Mouse (Mus musculus): ENCODE data around the gene Mrpl49. TPM values are rescaled to one million over a fixed set of nuclear protein-coding genes. Genes with fewer than 3 reads are reported as not detected.

Gene Mrpl49
- polyA plus RNA-seq, 1 experiment, result 14.8 TPM

DNA sequence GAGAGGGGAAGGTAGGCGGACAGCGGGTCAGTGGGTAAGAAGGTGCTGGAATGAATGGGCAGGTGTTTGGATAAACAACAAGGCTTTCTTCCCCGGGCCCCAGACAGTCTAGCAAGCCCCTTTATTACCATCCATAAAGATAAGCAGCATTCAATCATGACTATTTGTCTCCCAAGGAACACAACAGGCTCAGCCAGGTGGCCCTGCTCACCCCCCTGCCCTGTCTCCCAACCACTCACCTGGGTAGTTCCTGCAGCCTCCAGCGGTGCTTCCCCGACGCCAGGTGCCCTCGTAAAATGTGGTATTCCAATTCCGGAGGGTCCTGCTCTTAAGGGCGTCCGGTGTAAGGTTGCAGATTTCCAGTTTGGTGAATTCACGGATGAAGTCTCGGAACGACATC lies 50.6 kb downstream of the Mrpl49 start:
- peaks cover 4% of the 10 kb centered on the region; the same call in 1 of the 2 replicates for H3K4me1 ChIP-seq (ENCODE audit: control insufficient read depth, insufficient read depth, insufficient read length, low read length)
- H3K36me3 ChIP-seq (ENCODE audit: control insufficient read depth, insufficient read depth, low read length), result peaks cover 58% of the 10 kb centered on the region
- no peak for TF ChIP-seq POLR2A (IDR thresholded peaks at IDR 0.05; ENCODE audit: low read depth, low read length)
- no peak overlapping the region for H3K27ac ChIP-seq (ENCODE audit: insufficient read depth, low read depth, low read length)
- H3K27me3 ChIP-seq (ENCODE audit: control insufficient read depth, insufficient read depth, low read length), result no peaks in the 10 kb centered on the region
- no peak overlapping the region for H3K4me3 ChIP-seq (ENCODE audit: low read depth, low read length)
- 33% methylated on average over 13 of the region's 13 CpGs for WGBS

DNA sequence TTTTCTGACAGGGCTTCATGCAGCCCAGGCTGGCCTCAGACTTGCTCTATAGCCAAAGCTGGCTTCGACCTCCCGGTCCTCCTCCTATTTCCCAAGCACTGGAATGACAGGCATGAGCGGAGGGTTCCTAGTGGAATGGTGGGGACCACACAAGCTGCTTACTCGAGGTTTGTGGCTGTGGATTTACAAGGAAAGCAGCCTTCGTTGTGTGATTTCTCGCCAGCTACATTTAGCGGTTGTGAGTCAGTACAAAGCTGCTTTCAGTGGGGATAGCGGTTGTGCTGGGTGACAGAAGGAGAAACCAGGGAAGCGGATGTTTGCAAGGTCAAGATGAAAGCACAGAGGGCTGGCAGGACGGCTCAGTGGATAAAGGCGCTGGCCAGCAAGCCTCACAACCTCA lies 52.0 kb downstream of the Mrpl49 start:
- Histone ChIP-seq H3K4me1 (ENCODE audit: control insufficient read depth, insufficient read depth, insufficient read length, low read length) (peaks cover 4% of the 10 kb centered on the region; the same call in 1 of the 2 replicates), H3K27ac (ENCODE audit: insufficient read depth, low read depth, low read length) (no peak overlapping the region), H3K36me3 (ENCODE audit: control insufficient read depth, insufficient read depth, low read length) (peaks cover 60% of the 10 kb centered on the region), H3K27me3 (ENCODE audit: control insufficient read depth, insufficient read depth, low read length) (no peaks in the 10 kb centered on the region), H3K4me3 (ENCODE audit: low read depth, low read length) (no peak overlapping the region)
- TF ChIP-seq POLR2A (IDR thresholded peaks at IDR 0.05; ENCODE audit: low read depth, low read length) (no peak), CTCF (IDR thresholded peaks at IDR 0.05; ENCODE audit: extremely low read depth, insufficient read length, insufficient replicate concordance, low read depth, low read length) (no peak)
- WGBS, result 81% methylated on average over 11 of the region's 11 CpGs

Other genes starting within 250 kb of the Mrpl49 start
- gene Frmd8, start 182.5 kb downstream of the Mrpl49 start, polyA plus RNA-seq (2012; rRNA removed), result 32.1 and 62.1 TPM in 2 replicates
- 207 and 241 TPM in 2 replicates for gene Slc25a45, start 180.0 kb downstream of the Mrpl49 start, polyA plus RNA-seq (2012; rRNA removed)
- gene Tigd3, start 163.6 kb downstream of the Mrpl49 start, polyA plus RNA-seq (2012; rRNA removed), result 0.90 and 2.0 TPM in 2 replicates
- 34.1 and 64.3 TPM in 2 replicates for gene Dpf2, start 144.8 kb downstream of the Mrpl49 start, polyA plus RNA-seq (2012; rRNA removed)
- 10.3 and 30.6 TPM in 2 replicates for gene Cdc42ep2, start 133.0 kb downstream of the Mrpl49 start, polyA plus RNA-seq (2012; rRNA removed)
- 14.2 and 40.8 TPM in 2 replicates for gene Pola2, start 93.6 kb downstream of the Mrpl49 start, polyA plus RNA-seq (2012; rRNA removed)
- 0.08 TPM in 1 of 2 replicates, not detected in the other for gene Slc22a20, start 71.6 kb downstream of the Mrpl49 start, polyA plus RNA-seq (2012; rRNA removed)
- 30.9 and 129 TPM in 2 replicates for gene Capn1, start 41.9 kb downstream of the Mrpl49 start, polyA plus RNA-seq (2012; rRNA removed)
- gene Syvn1, start 11.2 kb downstream of the Mrpl49 start, polyA plus RNA-seq (2012; rRNA removed), result 70.9 and 103 TPM in 2 replicates
- gene Fau, start 59 bp upstream of the Mrpl49 start, polyA plus RNA-seq (2012; rRNA removed), result 1,660 and 2,469 TPM in 2 replicates
- 56.8 and 78.1 TPM in 2 replicates for gene Znhit2, start 3.4 kb upstream of the Mrpl49 start, polyA plus RNA-seq (2012; rRNA removed)
- gene Tm7sf2, start 10.6 kb upstream of the Mrpl49 start, polyA plus RNA-seq (2012; rRNA removed), result 30.6 and 49.4 TPM in 2 replicates
- gene Vps51, start 19.4 kb upstream of the Mrpl49 start, polyA plus RNA-seq (2012; rRNA removed), result 46.5 and 84.2 TPM in 2 replicates
- not detected in 2 replicates for gene Tmem262, start 22.2 kb upstream of the Mrpl49 start, polyA plus RNA-seq (2012; rRNA removed)
- gene Gm28374, start 24.5 kb upstream of the Mrpl49 start, polyA plus RNA-seq (2012; rRNA removed), result not detected in 2 replicates
- gene Zfpl1, start 27.2 kb upstream of the Mrpl49 start, polyA plus RNA-seq (2012; rRNA removed), result 62.1 and 119 TPM in 2 replicates
- 1.6 and 2.6 TPM in 2 replicates for gene Cdca5, start 27.2 kb upstream of the Mrpl49 start, polyA plus RNA-seq (2012; rRNA removed)
- not detected in 2 replicates for gene AC131692.1, start 36.6 kb upstream of the Mrpl49 start, polyA plus RNA-seq (2012; rRNA removed)
- 46.7 and 1,874 TPM in 2 replicates for gene Naaladl1, start 48.0 kb upstream of the Mrpl49 start, polyA plus RNA-seq (2012; rRNA removed)
- gene Sac3d1, start 60.9 kb upstream of the Mrpl49 start, polyA plus RNA-seq (2012; rRNA removed), result 35.7 and 46.4 TPM in 2 replicates
- 19.8 and 41.8 TPM in 2 replicates for gene Snx15, start 70.5 kb upstream of the Mrpl49 start, polyA plus RNA-seq (2012; rRNA removed)
- gene Batf2, start 83.2 kb upstream of the Mrpl49 start, polyA plus RNA-seq (2012; rRNA removed), result 67.6 and 146 TPM in 2 replicates
- gene Arl2, start 83.8 kb upstream of the Mrpl49 start, polyA plus RNA-seq (2012; rRNA removed), result 62.7 and 98.9 TPM in 2 replicates
- gene Majin, start 126.6 kb upstream of the Mrpl49 start, polyA plus RNA-seq (2012; rRNA removed), result 0.17 and 1.7 TPM in 2 replicates
- gene Gpha2, start 168.6 kb upstream of the Mrpl49 start, polyA plus RNA-seq (2012; rRNA removed), result 0.74 TPM in 1 of 2 replicates, not detected in the other
- gene Ppp2r5b, start 178.1 kb upstream of the Mrpl49 start, polyA plus RNA-seq (2012; rRNA removed), result 64.2 and 112 TPM in 2 replicates
- 37.0 and 68.8 TPM in 2 replicates for gene Atg2a, start 183.9 kb upstream of the Mrpl49 start, polyA plus RNA-seq (2012; rRNA removed)
- 315 and 714 TPM in 2 replicates for gene Ehd1, start 218.9 kb upstream of the Mrpl49 start, polyA plus RNA-seq (2012; rRNA removed)
- 26.0 and 53.2 TPM in 2 replicates for gene Cdc42bpg, start 248.7 kb upstream of the Mrpl49 start, polyA plus RNA-seq (2012; rRNA removed)

Measured in small intestine, adult 2 months (tissue).